Mouse (Mus musculus): Measurements from ENCODE around the gene Pdgfb. TPM values are rescaled to one million over a fixed set of nuclear protein-coding genes. Genes with fewer than 3 reads are reported as not detected.

Gene Pdgfb
- polyA plus RNA-seq, 1 experiment from 2014 or later = 2.7 TPM

DNA sequence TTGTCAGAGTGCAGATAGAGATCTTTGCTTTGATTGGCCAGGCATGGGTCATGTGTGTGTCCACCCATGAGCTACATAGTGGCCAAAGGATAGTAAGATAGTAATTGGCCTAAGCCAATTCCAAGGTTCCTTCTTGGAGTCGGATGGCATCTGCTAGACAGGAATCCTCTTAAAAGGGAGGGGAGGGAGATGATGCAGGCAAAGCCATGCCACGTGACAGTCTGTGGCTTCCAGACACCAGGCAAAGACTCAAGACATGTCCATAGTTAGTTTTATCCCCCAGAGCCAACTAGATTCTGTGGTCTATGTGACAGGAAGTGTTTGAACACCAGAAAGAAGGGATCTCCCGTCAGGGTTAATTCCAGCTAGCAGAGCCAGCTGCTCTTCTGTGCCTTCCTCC is 56.4 kb downstream of the Pdgfb start:
- DNase-seq (ENCODE audit: low spot score) = peak; percentile 25

DNA sequence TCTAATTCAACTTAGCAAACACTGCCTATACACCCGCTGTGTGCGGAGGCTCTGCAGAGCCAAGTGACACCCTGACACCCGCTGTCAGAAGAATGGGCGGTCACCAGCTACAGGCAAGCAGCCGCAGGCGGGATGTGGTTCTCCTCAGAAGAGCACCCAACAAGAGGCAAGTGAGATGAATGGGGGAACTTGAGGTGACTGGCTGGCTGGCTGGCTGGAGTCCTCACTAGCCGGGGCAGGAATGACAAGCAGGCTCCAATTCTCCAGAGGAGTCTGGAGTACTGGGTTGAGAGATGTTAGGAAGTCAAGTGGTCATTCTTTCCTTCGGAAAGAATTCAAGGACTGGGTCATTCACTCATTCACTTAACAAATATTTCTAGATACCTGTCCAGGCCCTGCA is 58.2 kb downstream of the Pdgfb start:
- peak; percentile 80 for DNase-seq (ENCODE audit: low spot score)

DNA sequence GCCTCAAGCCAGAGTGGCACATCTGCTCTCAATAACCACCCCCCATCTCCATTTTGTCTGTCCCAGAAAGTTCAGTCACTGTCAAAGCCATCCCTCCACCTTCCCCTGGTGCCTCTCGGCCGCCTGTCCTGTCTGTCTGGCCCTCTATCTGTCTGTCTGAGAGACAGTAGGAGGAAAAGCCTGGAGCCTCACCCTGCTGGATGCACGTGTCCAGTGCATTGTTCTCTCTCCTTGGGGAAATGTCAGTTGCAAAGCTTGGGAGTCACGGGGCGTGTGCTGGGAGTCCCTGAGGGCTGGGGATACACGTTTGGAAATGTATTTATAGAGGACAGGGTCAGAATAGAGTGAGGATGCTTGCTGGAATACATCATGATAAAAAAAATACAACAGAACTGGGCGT is 61.3 kb downstream of the Pdgfb start:
- no peak for DNase-seq (ENCODE audit: low spot score)

DNA sequence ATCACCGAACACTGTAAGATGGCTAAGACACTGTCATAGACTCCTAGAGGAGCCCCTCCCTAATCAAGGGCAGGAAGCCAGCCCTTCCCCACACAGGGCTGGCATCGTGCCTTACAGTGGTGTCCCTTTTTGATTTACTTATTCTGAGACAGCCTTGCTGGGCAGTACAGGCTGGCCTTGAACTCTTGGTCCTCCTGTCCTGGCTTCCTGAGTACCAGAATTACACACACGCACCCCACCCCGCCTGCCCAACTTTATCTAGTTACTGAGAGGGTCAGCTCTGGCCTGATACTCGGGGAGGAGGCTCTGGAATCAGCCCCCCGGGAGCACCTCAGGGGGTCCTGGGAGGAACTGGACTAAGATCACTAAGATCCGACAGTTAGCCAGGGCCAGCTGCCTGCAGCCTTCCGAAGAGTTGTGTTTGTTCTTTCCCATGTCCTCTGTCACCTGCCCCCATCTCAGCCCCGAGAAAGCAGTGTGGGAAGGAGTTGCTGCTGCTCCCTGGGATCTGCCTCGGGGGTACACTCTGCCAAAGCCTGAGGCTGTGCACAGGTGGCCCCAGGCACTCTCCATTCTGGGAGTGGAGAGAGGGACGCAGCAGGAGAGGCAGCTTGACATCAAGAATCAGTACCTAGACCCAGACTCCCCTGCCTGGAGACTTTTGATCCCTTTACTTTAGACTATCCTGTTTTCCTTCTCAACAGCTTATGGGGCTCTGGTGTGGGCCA is 62.1 kb downstream of the Pdgfb start:
- no peak for DNase-seq (ENCODE audit: low spot score)

DNA sequence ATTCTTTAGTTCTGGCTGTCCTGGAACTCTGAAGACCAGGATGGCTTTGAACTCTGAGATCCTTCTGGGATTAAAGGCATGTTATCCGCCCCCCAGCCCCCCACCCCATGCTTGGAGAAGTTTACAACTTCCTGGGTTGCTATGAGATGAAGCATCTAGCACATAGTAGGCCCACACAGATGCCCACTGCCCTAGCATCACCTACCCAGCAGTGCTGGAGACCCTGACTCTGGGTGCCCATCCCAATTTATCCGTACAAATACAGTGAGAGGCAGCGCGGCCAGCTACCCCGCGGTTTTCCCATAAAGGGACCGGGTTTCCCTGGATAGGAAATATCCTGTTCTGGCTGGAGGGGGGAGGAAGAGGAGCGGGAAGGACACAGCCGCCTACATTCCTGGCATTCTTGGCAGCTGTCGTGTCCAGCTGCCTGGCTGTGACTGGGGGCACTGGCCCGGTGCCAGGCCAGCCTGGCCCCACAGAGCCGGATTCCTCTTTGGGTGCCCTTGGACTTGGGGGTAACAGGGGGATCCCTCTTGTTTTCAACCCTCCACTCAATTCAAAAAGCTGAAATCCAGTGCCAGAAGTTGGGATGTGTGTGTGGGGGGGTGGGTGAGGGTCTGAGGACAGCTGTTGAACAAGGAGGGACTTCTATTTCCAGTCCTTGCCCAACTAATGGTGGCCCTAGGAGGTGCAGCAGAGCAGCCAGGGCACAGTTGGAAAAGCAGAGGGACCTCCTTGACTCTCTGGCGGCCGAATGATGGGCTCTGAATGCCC is 62.9 kb downstream of the Pdgfb start:
- no peak for DNase-seq (ENCODE audit: low spot score)

DNA sequence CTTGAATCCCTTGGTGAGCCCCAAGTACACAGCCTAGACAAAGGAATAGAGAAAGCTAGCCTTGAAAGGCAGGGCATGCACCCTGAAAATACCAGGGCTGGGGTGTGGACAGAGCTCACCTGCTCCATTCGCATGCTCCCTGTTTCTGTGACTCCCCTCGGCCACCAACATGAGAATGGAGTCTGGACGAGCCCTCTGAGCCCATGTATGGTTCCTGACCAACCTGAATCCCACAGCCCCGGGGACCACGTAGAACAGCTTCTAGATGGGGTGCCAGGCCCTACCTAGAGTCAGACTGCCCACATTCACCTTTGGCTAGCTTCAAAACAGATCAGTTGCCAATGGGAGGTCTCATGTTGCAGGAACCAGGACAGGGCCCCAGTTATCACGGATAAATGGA is 63.6 kb downstream of the Pdgfb start:
- DNase-seq (ENCODE audit: low spot score) = no peak

DNA sequence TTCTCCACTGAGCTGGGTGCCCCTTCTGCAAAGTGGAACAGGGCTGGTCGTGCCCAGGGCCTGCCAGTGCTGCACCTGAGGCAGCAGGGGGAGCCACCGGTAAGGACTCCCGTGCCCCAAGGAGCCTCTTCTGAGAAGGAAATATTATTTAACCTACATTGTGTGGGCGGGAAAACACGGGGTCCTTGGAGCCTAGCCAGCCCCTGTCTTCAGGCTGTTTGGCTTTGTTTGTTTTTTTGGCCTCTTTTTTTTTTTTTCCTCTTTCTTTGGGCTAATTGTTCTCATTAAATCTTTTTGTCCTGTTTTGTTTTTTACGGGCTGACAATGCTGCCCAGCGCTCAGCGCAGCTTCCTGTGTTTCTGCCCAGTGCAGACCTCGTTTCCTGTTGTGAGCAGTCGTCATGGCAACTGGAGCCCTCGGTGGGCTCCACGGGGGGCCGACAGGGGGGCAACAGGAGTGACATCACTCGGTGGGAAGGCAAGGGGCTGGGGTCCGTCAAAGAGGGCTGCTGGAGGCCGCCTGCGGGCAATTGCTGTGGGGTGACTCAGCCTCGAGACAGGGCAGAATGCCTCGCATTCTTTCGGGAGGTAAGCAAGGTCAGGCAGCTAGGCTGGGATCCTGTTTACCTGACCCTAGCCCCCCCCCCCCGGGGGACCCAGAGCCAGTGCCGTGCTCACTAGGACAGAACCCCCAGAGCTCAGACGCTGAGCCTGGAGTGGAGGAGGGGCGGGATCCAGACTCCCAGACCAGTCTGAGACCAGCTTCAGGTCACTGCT is 64.3 kb downstream of the Pdgfb start:
- DNase-seq (ENCODE audit: low spot score) = peak; percentile 85

DNA sequence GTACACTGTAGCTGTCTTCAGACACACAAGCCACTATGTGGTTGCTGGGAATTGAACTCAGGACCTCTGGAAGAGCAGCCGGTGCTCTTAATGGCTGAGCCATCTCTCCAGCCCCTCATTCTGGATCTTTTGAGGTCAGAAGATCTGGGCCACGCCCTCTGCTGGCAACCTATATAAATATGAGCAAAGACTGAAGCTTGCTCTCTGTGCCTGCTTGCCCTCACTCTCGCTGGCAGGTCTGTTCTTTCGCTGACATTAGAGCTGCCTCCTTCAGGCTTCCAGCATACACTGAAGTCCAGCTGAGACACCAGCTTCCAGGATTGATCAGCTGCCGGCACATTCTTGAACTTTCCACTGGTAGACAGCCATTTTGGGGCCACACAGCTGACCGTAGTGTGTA is 67.1 kb downstream of the Pdgfb start:
- no peak for DNase-seq (ENCODE audit: low spot score)

DNA sequence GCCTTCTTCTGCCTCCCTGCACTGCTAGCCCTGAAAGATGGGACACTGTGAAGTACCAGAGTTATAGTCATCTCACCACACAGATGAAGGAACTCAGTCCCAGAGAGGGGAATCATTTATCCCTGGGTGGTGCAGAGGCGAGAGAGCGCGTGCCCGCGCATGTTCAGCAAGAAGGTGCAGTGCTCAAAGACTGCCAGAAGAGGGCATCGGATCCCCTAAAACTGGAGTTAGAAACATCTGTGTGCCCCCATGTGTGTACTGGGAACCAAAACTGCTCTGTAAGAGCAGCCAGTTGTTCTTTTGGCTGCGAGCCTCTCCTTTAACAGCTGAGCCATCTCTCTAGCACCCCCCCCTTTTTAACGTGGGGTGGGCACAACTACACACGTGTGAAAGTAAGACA is 68.0 kb downstream of the Pdgfb start:
- DNase-seq (ENCODE audit: low spot score) = peak; percentile 50

DNA sequence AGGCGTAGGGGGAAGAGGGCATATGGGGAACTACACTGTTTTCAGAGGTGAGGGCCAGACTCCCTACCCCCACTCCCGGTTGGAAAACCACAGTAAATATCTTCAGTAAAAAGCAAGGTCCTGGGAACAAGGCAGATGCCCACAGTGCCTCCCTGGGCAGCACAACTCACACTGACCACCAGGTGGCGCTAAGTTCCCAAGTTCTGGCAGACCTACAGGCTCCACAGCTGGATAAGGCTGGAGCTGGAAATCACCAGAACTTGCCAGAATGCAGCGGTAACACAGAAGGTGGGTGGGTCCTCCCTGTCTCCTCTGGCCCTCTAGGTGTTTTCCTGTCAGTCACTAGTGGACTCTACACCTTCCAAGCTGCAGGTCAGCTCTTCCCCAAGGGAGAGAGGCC is 68.8 kb downstream of the Pdgfb start:
- DNase-seq (ENCODE audit: low spot score) = peak; percentile 87

Small RNA genes within 50 kb of the gene (microRNA-seq; reads per million reads assigned to microRNA genes)
- gene Mir7213 (ENCODE audit: borderline number of aligned reads) = 2.5 reads per million

Other genes with a start within 250 kb of the Pdgfb start
- 39.6 and 42.7 TPM in 2 replicates for gene Dnal4, start 237.1 kb downstream of the Pdgfb start, polyA plus RNA-seq (2015; fragmentation: Nextera tagmentation; extraction: Ambion mirVana)
- gene Nptxr, start 210.2 kb downstream of the Pdgfb start, polyA plus RNA-seq (2015; fragmentation: Nextera tagmentation; extraction: Ambion mirVana) = 2.0 and 2.3 TPM in 2 replicates
- gene Npcd, start 180.7 kb downstream of the Pdgfb start, polyA plus RNA-seq (2015; fragmentation: Nextera tagmentation; extraction: Ambion mirVana) = not detected in 2 replicates
- gene Cbx6, start 180.3 kb downstream of the Pdgfb start, polyA plus RNA-seq (2015; fragmentation: Nextera tagmentation; extraction: Ambion mirVana) = 54.9 and 55.9 TPM in 2 replicates
- 149 and 159 TPM in 2 replicates for gene Apobec3, start 123.3 kb downstream of the Pdgfb start, polyA plus RNA-seq (2015; fragmentation: Nextera tagmentation; extraction: Ambion mirVana)
- gene Cbx7, start 43.9 kb downstream of the Pdgfb start, polyA plus RNA-seq (2015; fragmentation: Nextera tagmentation; extraction: Ambion mirVana) = 8.3 and 10.1 TPM in 2 replicates
- 74.1 and 74.5 TPM in 2 replicates for gene Syngr1, start 76.4 kb upstream of the Pdgfb start, polyA plus RNA-seq (2015; fragmentation: Nextera tagmentation; extraction: Ambion mirVana)
- gene Rpl3, start 76.9 kb upstream of the Pdgfb start, polyA plus RNA-seq (2015; fragmentation: Nextera tagmentation; extraction: Ambion mirVana) = 1,085 and 1,101 TPM in 2 replicates
- gene Tab1, start 118.2 kb upstream of the Pdgfb start, polyA plus RNA-seq (2015; fragmentation: Nextera tagmentation; extraction: Ambion mirVana) = 37.3 and 38.2 TPM in 2 replicates
- gene Mgat3, start 158.7 kb upstream of the Pdgfb start, polyA plus RNA-seq (2015; fragmentation: Nextera tagmentation; extraction: Ambion mirVana) = 4.7 and 5.0 TPM in 2 replicates
- 25.3 and 27.7 TPM in 2 replicates for gene Mief1, start 219.0 kb upstream of the Pdgfb start, polyA plus RNA-seq (2015; fragmentation: Nextera tagmentation; extraction: Ambion mirVana)
- gene AC140267.1, start 220.9 kb upstream of the Pdgfb start, polyA plus RNA-seq (2015; fragmentation: Nextera tagmentation; extraction: Ambion mirVana) = not detected in 2 replicates
- 103 and 106 TPM in 2 replicates for gene Atf4, start 240.2 kb upstream of the Pdgfb start, polyA plus RNA-seq (2015; fragmentation: Nextera tagmentation; extraction: Ambion mirVana)
- gene Rps19bp1, start 249.3 kb upstream of the Pdgfb start, polyA plus RNA-seq (2015; fragmentation: Nextera tagmentation; extraction: Ambion mirVana) = 56.7 and 58.4 TPM in 2 replicates

Measured in thymus, postnatal 0 days (tissue).